Mouse (Mus musculus): Measurements from ENCODE around the gene Cxcl1. TPM values are rescaled to one million over a fixed set of nuclear protein-coding genes. Genes with fewer than 3 reads are reported as not detected.

Gene Cxcl1
- polyA plus RNA-seq, 1 experiment from 2014 or later: 0.79 TPM

DNA sequence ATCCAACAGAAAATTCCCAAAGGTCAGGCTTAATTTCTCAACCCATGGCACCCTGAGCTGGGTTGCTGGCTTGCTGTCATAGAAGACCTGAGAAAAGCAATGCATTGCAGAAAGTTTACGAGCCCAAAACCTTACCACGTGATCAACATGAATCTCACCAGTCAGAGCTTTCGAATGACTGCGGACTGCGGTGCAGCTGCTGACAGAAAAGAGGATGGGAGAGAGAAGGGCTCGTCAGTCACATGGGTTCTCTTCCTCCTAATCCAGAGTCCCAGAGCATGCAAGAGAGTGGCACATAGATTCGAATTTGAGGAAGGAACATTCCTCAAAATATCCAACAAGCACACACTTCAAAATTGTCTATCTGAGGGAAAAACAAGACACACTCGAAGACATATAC lies 3.2 kb downstream of the Cxcl1 start:
- ATAC-seq (replicated peaks; ENCODE audit: insufficient number of reproducible peaks, low FRiP score, low TSS enrichment, low read depth): no peak
- Histone ChIP-seq H3K36me3 (replicated peaks; ENCODE audit: control insufficient read depth, insufficient read depth, low read depth, low read length) (no peaks in the 10 kb centered on the region), H3K9ac (replicated peaks; ENCODE audit: low read length) (no peak overlapping the region), H3K9me3 (replicated peaks; ENCODE audit: control insufficient read depth, low read length) (no peaks in the 10 kb centered on the region), H3K27me3 (ENCODE audit: control insufficient read depth, insufficient read depth, low read length) (no peaks in the 10 kb centered on the region), H3K4me1 (ENCODE audit: control insufficient read depth, insufficient read depth, low read length) (no peaks in the 10 kb centered on the region), H3K4me2 (ENCODE audit: low read depth, low read length) (no peak overlapping the region), H3K4me3 (ENCODE audit: low read depth, low read length) (no peak overlapping the region), H3K27ac (replicated peaks; ENCODE audit: low read depth, low read length) (no peak overlapping the region)
- DNase-seq (ENCODE audit: low spot score): no peak
- 73% methylated on average over 8 of the region's 8 CpGs for WGBS

- ATAC-seq (replicated peaks; ENCODE audit: insufficient number of reproducible peaks, low FRiP score, low TSS enrichment, low read depth) (no peak), DNase-seq (ENCODE audit: low spot score) (no peak)
- 71% methylated on average over 3 of the region's 3 CpGs for WGBS
- Histone ChIP-seq H3K27ac (replicated peaks; ENCODE audit: low read depth, low read length) (no peak overlapping the region), H3K9me3 (replicated peaks; ENCODE audit: control insufficient read depth, low read length) (no peaks in the 10 kb centered on the region), H3K4me1 (ENCODE audit: control insufficient read depth, insufficient read depth, low read length) (no peaks in the 10 kb centered on the region), H3K27me3 (ENCODE audit: control insufficient read depth, insufficient read depth, low read length) (no peaks in the 10 kb centered on the region), H3K9ac (replicated peaks; ENCODE audit: low read length) (no peak overlapping the region), H3K36me3 (replicated peaks; ENCODE audit: control insufficient read depth, insufficient read depth, low read depth, low read length) (no peaks in the 10 kb centered on the region), H3K4me3 (ENCODE audit: low read depth, low read length) (no peak overlapping the region), H3K4me2 (ENCODE audit: low read depth, low read length) (no peak overlapping the region)
Observed at GRCm38 (mm10) chr5:90897429-90897828, 6.4 kb downstream of the Cxcl1 start.

DNA sequence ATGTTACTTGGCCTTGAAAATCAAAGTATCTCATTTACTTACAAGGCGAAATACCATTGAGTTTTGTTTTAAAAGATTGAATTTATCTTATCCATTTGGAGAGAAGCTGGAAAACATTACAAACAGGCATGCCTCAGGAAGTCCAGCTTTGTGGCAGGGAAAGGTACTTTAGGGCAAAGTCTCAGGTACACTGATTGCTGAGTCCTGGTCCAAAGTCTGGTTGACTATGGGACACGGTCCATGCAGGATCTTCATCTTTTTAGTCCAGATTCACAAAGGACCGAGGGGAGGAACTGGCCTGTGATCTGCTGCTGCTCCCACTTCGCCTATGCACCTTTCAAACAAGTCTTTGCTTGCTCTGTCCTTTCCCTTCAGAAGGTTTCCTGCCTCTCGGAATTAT lies 8.3 kb downstream of the Cxcl1 start:
- H3K4me1 ChIP-seq (ENCODE audit: control insufficient read depth, insufficient read depth, low read length): no peaks in the 10 kb centered on the region
- H3K9me3 ChIP-seq (replicated peaks; ENCODE audit: control insufficient read depth, low read length): no peaks in the 10 kb centered on the region
- ATAC-seq (replicated peaks; ENCODE audit: insufficient number of reproducible peaks, low FRiP score, low TSS enrichment, low read depth) (no peak), DNase-seq (ENCODE audit: low spot score) (no peak)
- H3K36me3 ChIP-seq (replicated peaks; ENCODE audit: control insufficient read depth, insufficient read depth, low read depth, low read length): no peaks in the 10 kb centered on the region
- H3K4me3 ChIP-seq (ENCODE audit: low read depth, low read length): no peak overlapping the region
- no peak overlapping the region for H3K9ac ChIP-seq (replicated peaks; ENCODE audit: low read length)
- no peak overlapping the region for H3K27ac ChIP-seq (replicated peaks; ENCODE audit: low read depth, low read length)
- no peaks in the 10 kb centered on the region for H3K27me3 ChIP-seq (ENCODE audit: control insufficient read depth, insufficient read depth, low read length)
- no peak overlapping the region for H3K4me2 ChIP-seq (ENCODE audit: low read depth, low read length)
- WGBS: 82% methylated on average over 5 of the region's 5 CpGs

DNA sequence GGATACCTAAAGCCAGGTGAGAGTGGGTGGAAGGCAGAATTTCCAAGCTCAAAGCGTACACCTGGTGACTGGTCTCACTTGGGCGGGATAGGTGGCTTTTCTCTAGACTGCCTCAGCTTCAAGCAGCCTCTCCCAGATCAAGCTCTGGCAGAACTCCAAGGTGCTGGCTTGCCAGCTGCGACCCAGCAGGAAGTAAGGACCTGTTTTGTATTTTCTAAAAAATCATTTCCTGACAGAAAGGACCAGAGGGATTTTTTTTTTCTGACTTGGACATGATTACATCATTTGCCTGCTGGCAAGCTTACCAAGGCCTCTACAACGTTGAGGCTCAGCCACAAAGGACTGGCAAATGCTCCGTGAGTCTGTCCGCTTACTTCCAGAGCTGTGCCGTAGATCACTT lies 9.1 kb downstream of the Cxcl1 start:
- Histone ChIP-seq H3K9me3 (replicated peaks; ENCODE audit: control insufficient read depth, low read length) (no peaks in the 10 kb centered on the region), H3K36me3 (replicated peaks; ENCODE audit: control insufficient read depth, insufficient read depth, low read depth, low read length) (no peaks in the 10 kb centered on the region), H3K4me1 (ENCODE audit: control insufficient read depth, insufficient read depth, low read length) (no peaks in the 10 kb centered on the region), H3K27ac (replicated peaks; ENCODE audit: low read depth, low read length) (no peak overlapping the region), H3K9ac (replicated peaks; ENCODE audit: low read length) (no peak overlapping the region), H3K4me2 (ENCODE audit: low read depth, low read length) (no peak overlapping the region), H3K4me3 (ENCODE audit: low read depth, low read length) (no peak overlapping the region), H3K27me3 (ENCODE audit: control insufficient read depth, insufficient read depth, low read length) (no peaks in the 10 kb centered on the region)
- DNase-seq (ENCODE audit: low spot score) (no peak), ATAC-seq (replicated peaks; ENCODE audit: insufficient number of reproducible peaks, low FRiP score, low TSS enrichment, low read depth) (no peak)
- 60% methylated on average over 7 of the region's 7 CpGs for WGBS

DNA sequence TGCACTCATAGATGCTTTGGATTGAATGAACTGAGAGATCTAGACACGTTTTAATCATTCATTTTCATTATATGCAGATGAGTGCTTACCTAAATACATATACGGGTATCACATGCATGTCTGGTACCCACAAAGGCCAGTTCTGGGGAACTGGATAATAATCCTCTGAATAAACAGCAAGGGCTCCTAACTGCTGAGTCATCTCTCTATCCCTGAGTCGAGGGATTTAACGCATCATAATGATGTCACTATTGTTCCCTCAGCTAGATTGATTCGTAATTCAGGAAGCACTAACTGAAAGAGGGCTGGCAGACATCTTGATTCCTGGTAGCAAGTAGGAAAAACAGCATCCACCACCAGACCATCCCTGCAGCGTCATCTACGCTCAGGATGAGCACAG lies 9.6 kb downstream of the Cxcl1 start:
- H3K9me3 ChIP-seq (replicated peaks; ENCODE audit: control insufficient read depth, low read length): no peaks in the 10 kb centered on the region
- H3K27me3 ChIP-seq (ENCODE audit: control insufficient read depth, insufficient read depth, low read length): no peaks in the 10 kb centered on the region
- no peak overlapping the region for H3K4me2 ChIP-seq (ENCODE audit: low read depth, low read length)
- H3K36me3 ChIP-seq (replicated peaks; ENCODE audit: control insufficient read depth, insufficient read depth, low read depth, low read length): no peaks in the 10 kb centered on the region
- ATAC-seq (replicated peaks; ENCODE audit: insufficient number of reproducible peaks, low FRiP score, low TSS enrichment, low read depth) (no peak), DNase-seq (ENCODE audit: low spot score) (no peak)
- 84% methylated on average over 7 of the region's 7 CpGs for WGBS
- no peak overlapping the region for H3K27ac ChIP-seq (replicated peaks; ENCODE audit: low read depth, low read length)
- H3K9ac ChIP-seq (replicated peaks; ENCODE audit: low read length): no peak overlapping the region
- H3K4me3 ChIP-seq (ENCODE audit: low read depth, low read length): no peak overlapping the region
- H3K4me1 ChIP-seq (ENCODE audit: control insufficient read depth, insufficient read depth, low read length): no peaks in the 10 kb centered on the region

DNA sequence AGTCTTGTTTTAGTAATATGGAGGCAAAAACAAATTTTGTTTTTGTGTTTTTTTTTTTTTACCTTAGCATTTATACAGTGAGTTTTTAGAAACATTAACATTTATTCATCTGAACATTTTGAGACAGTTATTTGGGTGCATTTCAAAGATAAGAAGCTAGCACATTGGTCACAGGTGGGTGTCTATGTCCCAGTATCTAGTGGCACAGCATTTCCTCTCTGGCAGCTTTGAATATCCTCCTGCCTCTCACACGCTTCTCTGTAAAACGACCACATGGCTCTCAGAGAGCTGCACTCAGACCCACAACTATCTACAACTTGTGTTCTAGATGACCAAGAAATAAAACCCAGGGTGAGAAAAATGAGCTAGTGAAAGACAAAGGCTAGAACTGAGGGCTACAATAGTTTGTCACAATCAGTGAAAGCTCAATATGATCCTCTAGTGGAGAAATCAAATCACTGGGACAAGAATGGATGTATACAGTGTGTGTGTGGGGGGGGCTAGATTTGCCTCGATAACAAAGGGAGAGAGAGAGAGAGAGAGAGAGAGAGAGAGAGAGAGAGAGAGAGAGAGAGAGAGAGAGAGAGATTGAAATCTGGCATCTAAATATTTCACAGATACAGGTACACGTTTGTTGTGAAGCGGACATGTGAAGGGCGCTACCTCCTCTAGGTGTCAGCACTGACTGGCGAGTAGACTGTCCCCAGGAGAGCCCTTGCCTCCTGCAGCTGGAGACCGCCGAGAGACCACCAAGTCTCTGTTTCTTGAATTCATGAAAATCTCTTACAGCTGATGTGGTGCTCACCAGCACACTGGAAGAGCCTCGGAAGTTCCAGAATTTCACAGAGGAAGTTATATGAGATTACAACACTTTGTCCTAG lies 11.6 kb downstream of the Cxcl1 start:
- no peaks in the 10 kb centered on the region for H3K27me3 ChIP-seq (ENCODE audit: control insufficient read depth, insufficient read depth, low read length)
- WGBS: 9% methylated on average over 10 of the region's 10 CpGs
- H3K36me3 ChIP-seq (replicated peaks; ENCODE audit: control insufficient read depth, insufficient read depth, low read depth, low read length): no peaks in the 10 kb centered on the region
- H3K4me2 ChIP-seq (ENCODE audit: low read depth, low read length): peak overlapping the region; percentile 58
- no peaks in the 10 kb centered on the region for H3K4me1 ChIP-seq (ENCODE audit: control insufficient read depth, insufficient read depth, low read length)
- H3K4me3 ChIP-seq (ENCODE audit: low read depth, low read length): peak overlapping the region; percentile 23; the same call in 1 of the 2 replicates
- no peaks in the 10 kb centered on the region for H3K9me3 ChIP-seq (replicated peaks; ENCODE audit: control insufficient read depth, low read length)
- ATAC-seq (replicated peaks; ENCODE audit: insufficient number of reproducible peaks, low FRiP score, low TSS enrichment, low read depth): no peak
- no peak overlapping the region for H3K27ac ChIP-seq (replicated peaks; ENCODE audit: low read depth, low read length)
- peak; percentile 44 for DNase-seq (ENCODE audit: low spot score)
- no peak overlapping the region for H3K9ac ChIP-seq (replicated peaks; ENCODE audit: low read length)

- 9% methylated on average over 22 of the region's 22 CpGs for WGBS
Observed at GRCm38 (mm10) chr5:90903339-90904020, 12.4 kb downstream of the Cxcl1 start, which contains the start of gene Cxcl2. Gene Cxcl2, plus strand, starts transcription at chr5:90903871.

DNA sequence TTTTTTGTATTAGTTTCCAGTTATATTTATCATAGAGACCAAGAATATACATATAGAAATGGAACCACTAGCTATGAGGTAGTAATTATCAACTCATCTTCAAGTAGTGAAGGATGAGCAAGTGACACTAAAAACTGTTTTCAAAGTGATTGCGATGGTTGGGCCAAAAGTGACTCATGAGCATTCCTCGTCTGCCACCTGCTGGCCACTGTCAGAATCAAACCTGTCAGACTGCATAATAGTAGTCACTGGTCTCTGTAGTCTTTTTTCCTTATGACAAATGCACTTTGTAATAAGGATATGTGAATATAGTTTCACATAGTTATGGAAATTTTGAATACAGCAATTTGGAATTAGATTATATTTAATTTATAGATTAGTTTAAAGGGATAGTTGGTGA lies 17.9 kb downstream of the Cxcl1 start:
- Histone ChIP-seq H3K27ac (replicated peaks; ENCODE audit: low read depth, low read length) (no peak overlapping the region), H3K27me3 (ENCODE audit: control insufficient read depth, insufficient read depth, low read length) (no peaks in the 10 kb centered on the region), H3K9ac (replicated peaks; ENCODE audit: low read length) (no peak overlapping the region), H3K9me3 (replicated peaks; ENCODE audit: control insufficient read depth, low read length) (no peaks in the 10 kb centered on the region), H3K4me3 (ENCODE audit: low read depth, low read length) (no peak overlapping the region), H3K4me1 (ENCODE audit: control insufficient read depth, insufficient read depth, low read length) (no peaks in the 10 kb centered on the region), H3K4me2 (ENCODE audit: low read depth, low read length) (no peak overlapping the region), H3K36me3 (replicated peaks; ENCODE audit: control insufficient read depth, insufficient read depth, low read depth, low read length) (no peaks in the 10 kb centered on the region)
- ATAC-seq (replicated peaks; ENCODE audit: insufficient number of reproducible peaks, low FRiP score, low TSS enrichment, low read depth): no peak
- peak; percentile 84 for DNase-seq (ENCODE audit: low spot score)
- 4% methylated on average over 2 of the region's 2 CpGs for WGBS

More at GRCm38 (mm10) chr5:90903339-90904020, 12.4 kb downstream of the Cxcl1 start, which contains the start of gene Cxcl2:
- peak within 1 kb of the TSS; percentile 23 for H3K4me3 ChIP-seq (ENCODE audit: low read depth, low read length)
- no peak within 1 kb of the TSS for H3K9ac ChIP-seq (replicated peaks; ENCODE audit: low read length)
- no peaks in the 10 kb centered on the region for H3K9me3 ChIP-seq (replicated peaks; ENCODE audit: control insufficient read depth, low read length)
- ATAC-seq (replicated peaks; ENCODE audit: insufficient number of reproducible peaks, low FRiP score, low TSS enrichment, low read depth) (peak; percentile 74; the same call in 1 of the 2 replicates), DNase-seq (ENCODE audit: low spot score) (no peak)
- H3K4me1 ChIP-seq (ENCODE audit: control insufficient read depth, insufficient read depth, low read length): no peaks in the 10 kb centered on the region
- H3K27ac ChIP-seq (replicated peaks; ENCODE audit: low read depth, low read length): no peak within 1 kb of the TSS
- H3K27me3 ChIP-seq (ENCODE audit: control insufficient read depth, insufficient read depth, low read length): no peaks in the 10 kb centered on the region
- H3K36me3 ChIP-seq (replicated peaks; ENCODE audit: control insufficient read depth, insufficient read depth, low read depth, low read length): no peaks in the 10 kb centered on the region
- H3K4me2 ChIP-seq (ENCODE audit: low read depth, low read length): peak within 1 kb of the TSS; percentile 58

Data from embryonic facial prominence, embryonic 11.5 days (tissue).